Mouse (Mus musculus): ENCODE measurements around the gene Fbln1. TPM values are rescaled to one million over a fixed set of nuclear protein-coding genes. Genes with fewer than 3 reads are reported as not detected.

Gene Fbln1
- polyA plus RNA-seq, 1 experiment: 13.4 TPM

DNA sequence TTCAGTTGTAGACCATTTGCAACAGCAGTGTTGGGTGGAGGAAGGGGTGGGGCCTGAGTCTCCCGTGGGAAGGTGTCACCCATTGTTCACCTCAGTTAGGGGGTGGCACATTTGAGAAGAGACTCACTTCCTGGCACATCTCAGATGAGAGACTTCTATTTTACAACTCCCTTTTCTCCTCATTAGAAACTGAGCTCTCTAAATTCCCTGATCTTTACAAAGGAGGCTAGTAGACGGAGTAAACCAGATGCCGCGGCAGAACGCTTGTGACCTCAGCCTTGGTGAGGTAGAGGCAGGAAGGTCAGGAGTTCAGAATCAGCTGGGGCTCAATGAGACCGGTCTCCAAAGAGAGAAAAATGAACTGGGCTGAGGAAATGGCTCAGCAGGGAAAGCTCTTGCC is 41.2 kb downstream of the Fbln1 start:
- no peaks in the 10 kb centered on the region for H3K36me3 ChIP-seq (ENCODE audit: control insufficient read depth, insufficient read depth)
- TF ChIP-seq REST (IDR thresholded peaks at IDR 0.05; ENCODE audit: insufficient read depth, insufficient read length) (no peak), TCF3 (IDR thresholded peaks at IDR 0.05; ENCODE audit: insufficient read length, low read depth) (no peak), POLR2A (IDR thresholded peaks at IDR 0.05; ENCODE audit: insufficient read length, low read depth) (no peak), CEBPB (IDR thresholded peaks at IDR 0.05; ENCODE audit: insufficient read depth, poor library complexity, severe bottlenecking) (no peak), MAX (IDR thresholded peaks at IDR 0.05; ENCODE audit: low read depth) (no peak), MYOG (IDR thresholded peaks at IDR 0.05; ENCODE audit: control insufficient read depth in 1 of 3, insufficient read depth in 1 of 3, insufficient read length in 2 of 3, low read depth in 2 of 3) (no peak)

DNA sequence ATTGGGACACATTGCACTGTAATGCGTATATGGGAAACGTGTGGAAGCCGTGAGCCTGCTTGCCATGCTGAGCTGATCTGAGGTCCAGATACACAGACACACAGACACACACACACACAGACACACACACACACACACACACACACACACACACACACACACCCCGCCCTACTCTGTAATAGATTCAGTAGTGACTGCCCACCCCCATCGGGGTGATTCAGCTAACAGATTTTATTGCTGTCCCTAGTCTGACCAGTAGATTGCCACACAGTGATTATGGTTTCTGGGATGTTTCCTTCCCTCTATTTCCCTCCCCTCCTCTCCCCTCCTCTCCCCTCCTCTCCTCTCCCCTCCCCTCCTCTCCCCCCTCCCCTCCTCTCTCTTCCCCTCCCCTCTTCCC is 42.6 kb downstream of the Fbln1 start:
- no peaks in the 10 kb centered on the region for H3K79me2 ChIP-seq (ENCODE audit: control insufficient read depth, insufficient read depth)
- H3K36me3 ChIP-seq (ENCODE audit: control insufficient read depth, insufficient read depth): no peaks in the 10 kb centered on the region
- H3K4me3 ChIP-seq: no peak overlapping the region
- H3K4me2 ChIP-seq (ENCODE audit: low read depth): no peak overlapping the region
- no peaks in the 10 kb centered on the region for H3K27me3 ChIP-seq (ENCODE audit: control insufficient read depth, insufficient read depth, insufficient read length)
- H3ac ChIP-seq (ENCODE audit: control insufficient read depth, insufficient read length): no peak overlapping the region
- TF ChIP-seq E2F4 (IDR thresholded peaks at IDR 0.05; ENCODE audit: insufficient read depth) (no peak), MYOD1 (IDR thresholded peaks at IDR 0.05; ENCODE audit: control insufficient read depth in 1 of 3, insufficient read length in 2 of 3, low read depth in 2 of 3) (no peak), TCF3 (IDR thresholded peaks at IDR 0.05; ENCODE audit: insufficient read length, low read depth) (no peak), SRF (IDR thresholded peaks at IDR 0.05; ENCODE audit: control insufficient read depth, insufficient read length, low read depth) (no peak), POLR2A (IDR thresholded peaks at IDR 0.05; ENCODE audit: insufficient read length, low read depth) (no peak)

More for the DNA sequence above, 41.2 kb downstream of the Fbln1 start:
- Histone ChIP-seq H3K79me2 (ENCODE audit: control insufficient read depth, insufficient read depth) (no peaks in the 10 kb centered on the region), H3ac (ENCODE audit: control insufficient read depth, insufficient read length) (no peak overlapping the region), H3K4me2 (ENCODE audit: low read depth) (no peak overlapping the region), H3K4me3 (no peak overlapping the region), H3K27me3 (ENCODE audit: control insufficient read depth, insufficient read depth, insufficient read length) (no peaks in the 10 kb centered on the region)

DNA sequence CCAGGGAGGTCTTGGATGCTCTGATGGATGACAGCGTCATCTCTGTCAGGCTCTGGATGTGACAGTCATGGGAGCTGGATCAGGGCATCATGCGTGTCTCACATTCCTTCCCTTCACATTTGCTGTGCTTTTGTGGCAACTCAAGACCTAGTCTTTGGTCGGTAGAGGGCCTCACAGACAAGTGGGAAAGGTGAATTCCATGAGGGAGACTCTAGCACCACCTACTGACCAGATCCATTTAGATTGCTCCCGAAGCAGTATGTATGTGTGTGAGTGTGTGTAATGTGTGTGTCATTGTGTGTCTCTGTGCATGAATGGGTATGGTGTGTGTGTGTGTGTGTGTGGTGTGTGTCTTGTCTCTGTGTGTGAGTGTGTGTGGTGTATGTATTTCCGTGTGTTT is 43.5 kb downstream of the Fbln1 start:
- Histone ChIP-seq H3K36me3 (ENCODE audit: control insufficient read depth, insufficient read depth) (no peaks in the 10 kb centered on the region), H3K27me3 (ENCODE audit: control insufficient read depth, insufficient read depth, insufficient read length) (no peaks in the 10 kb centered on the region), H3K79me2 (ENCODE audit: control insufficient read depth, insufficient read depth) (no peaks in the 10 kb centered on the region), H3K4me3 (no peak overlapping the region), H3K4me2 (ENCODE audit: low read depth) (no peak overlapping the region), H3ac (ENCODE audit: control insufficient read depth, insufficient read length) (no peak overlapping the region)
- TF ChIP-seq SRF (IDR thresholded peaks at IDR 0.05; ENCODE audit: control insufficient read depth, insufficient read length, low read depth) (no peak), E2F4 (IDR thresholded peaks at IDR 0.05; ENCODE audit: insufficient read depth) (no peak), TCF12 (IDR thresholded peaks at IDR 0.05; ENCODE audit: insufficient read depth, poor library complexity, severe bottlenecking) (no peak), USF1 (IDR thresholded peaks at IDR 0.05; ENCODE audit: low read depth) (no peak), TCF3 (IDR thresholded peaks at IDR 0.05; ENCODE audit: insufficient read length, low read depth) (no peak), REST (IDR thresholded peaks at IDR 0.05; ENCODE audit: insufficient read depth, insufficient read length) (no peak)

- TF ChIP-seq E2F4 (IDR thresholded peaks at IDR 0.05; ENCODE audit: insufficient read depth) (no peak), TCF3 (IDR thresholded peaks at IDR 0.05; ENCODE audit: insufficient read length, low read depth) (no peak), USF1 (IDR thresholded peaks at IDR 0.05; ENCODE audit: low read depth) (no peak), POLR2AphosphoS2 (IDR thresholded peaks at IDR 0.05; ENCODE audit: insufficient read length, low read depth) (no peak)
- no peaks in the 10 kb centered on the region for H3K36me3 ChIP-seq (ENCODE audit: control insufficient read depth, insufficient read depth)
These were observed 44.7 kb downstream of the Fbln1 start for GRCm38 (mm10) chr15:85250436-85250835.

GRCm38 (mm10) chr15:85252476-85252875 is 46.7 kb downstream of the Fbln1 start:
- Histone ChIP-seq H3K27me3 (ENCODE audit: control insufficient read depth, insufficient read depth, insufficient read length) (no peaks in the 10 kb centered on the region), H3K79me2 (ENCODE audit: control insufficient read depth, insufficient read depth) (no peaks in the 10 kb centered on the region), H3K4me3 (no peak overlapping the region), H3K36me3 (ENCODE audit: control insufficient read depth, insufficient read depth) (no peaks in the 10 kb centered on the region), H3K4me2 (ENCODE audit: low read depth) (no peak overlapping the region), H3ac (ENCODE audit: control insufficient read depth, insufficient read length) (no peak overlapping the region)
- TF ChIP-seq TCF12 (IDR thresholded peaks at IDR 0.05; ENCODE audit: insufficient read depth, poor library complexity, severe bottlenecking) (no peak), TCF3 (IDR thresholded peaks at IDR 0.05; ENCODE audit: insufficient read length, low read depth) (no peak), MYOG (IDR thresholded peaks at IDR 0.05; ENCODE audit: control insufficient read depth in 1 of 3, insufficient read depth in 1 of 3, insufficient read length in 2 of 3, low read depth in 2 of 3) (no peak), E2F4 (IDR thresholded peaks at IDR 0.05; ENCODE audit: insufficient read depth) (no peak), POLR2A (IDR thresholded peaks at IDR 0.05; ENCODE audit: insufficient read length, low read depth) (no peak), CEBPB (IDR thresholded peaks at IDR 0.05; ENCODE audit: insufficient read depth, poor library complexity, severe bottlenecking) (no peak), SRF (IDR thresholded peaks at IDR 0.05; ENCODE audit: control insufficient read depth, insufficient read length, low read depth) (no peak), USF1 (IDR thresholded peaks at IDR 0.05; ENCODE audit: low read depth) (no peak), REST (IDR thresholded peaks at IDR 0.05; ENCODE audit: insufficient read depth, insufficient read length) (no peak), MAX (IDR thresholded peaks at IDR 0.05; ENCODE audit: low read depth) (no peak), MYOD1 (IDR thresholded peaks at IDR 0.05; ENCODE audit: control insufficient read depth in 1 of 3, insufficient read length in 2 of 3, low read depth in 2 of 3) (no peak), POLR2AphosphoS2 (IDR thresholded peaks at IDR 0.05; ENCODE audit: insufficient read length, low read depth) (no peak)

More at GRCm38 (mm10) chr15:85250436-85250835, 44.7 kb downstream of the Fbln1 start:
- Histone ChIP-seq H3ac (ENCODE audit: control insufficient read depth, insufficient read length) (no peak overlapping the region), H3K27me3 (ENCODE audit: control insufficient read depth, insufficient read depth, insufficient read length) (no peaks in the 10 kb centered on the region), H3K4me3 (no peak overlapping the region), H3K4me2 (ENCODE audit: low read depth) (no peak overlapping the region), H3K79me2 (ENCODE audit: control insufficient read depth, insufficient read depth) (no peaks in the 10 kb centered on the region)

Measured in myocyte (in vitro differentiated cells).